Mouse (Mus musculus): ENCODE measurements around the gene Zswim5. TPM values are rescaled to one million over a fixed set of nuclear protein-coding genes. Genes with fewer than 3 reads are reported as not detected.

Gene Zswim5
- polyA plus RNA-seq, 1 experiment = 1.2 TPM

GRCm38 (mm10) chr4:117005611-117006400 lies 128.6 kb downstream of the Zswim5 start:
- DNase-seq (ENCODE audit: low spot score) = no peak

- no peak for DNase-seq (ENCODE audit: low spot score)
Observed at GRCm38 (mm10) chr4:117007058-117007457, 129.9 kb downstream of the Zswim5 start.

GRCm38 (mm10) chr4:117010231-117010630 lies 133.1 kb downstream of the Zswim5 start:
- no peak for DNase-seq (ENCODE audit: low spot score)

- DNase-seq (ENCODE audit: low spot score) = no peak
Observed at GRCm38 (mm10) chr4:117013596-117013995, 136.4 kb downstream of the Zswim5 start.

- no peak for DNase-seq (ENCODE audit: low spot score)
Observed at GRCm38 (mm10) chr4:117014901-117015415, 137.8 kb downstream of the Zswim5 start.

GRCm38 (mm10) chr4:117017738-117018137 lies 140.6 kb downstream of the Zswim5 start:
- DNase-seq (ENCODE audit: low spot score) = no peak

GRCm38 (mm10) chr4:117018327-117018726 lies 141.2 kb downstream of the Zswim5 start:
- no peak for DNase-seq (ENCODE audit: low spot score)

GRCm38 (mm10) chr4:117019206-117020134 lies 142.3 kb downstream of the Zswim5 start, which contains the start of gene Eif2b3:
Gene Eif2b3 (plus strand): TSS chr4:117019402.
- peak; percentile 85 for DNase-seq (ENCODE audit: low spot score)

GRCm38 (mm10) chr4:117023469-117023868 lies 146.3 kb downstream of the Zswim5 start:
- DNase-seq (ENCODE audit: low spot score) = no peak

- no peak for DNase-seq (ENCODE audit: low spot score)
Observed at GRCm38 (mm10) chr4:117031105-117031504, 153.9 kb downstream of the Zswim5 start.

Other genes starting within 250 kb of the Zswim5 start
- gene Nasp, start 249.4 kb upstream of the Zswim5 start, polyA plus RNA-seq (2012; rRNA removed) = 10.2 and 11.7 TPM in 2 replicates
- 520 and 554 TPM in 2 replicates for gene Akr1a1, start 225.7 kb upstream of the Zswim5 start, polyA plus RNA-seq (2012; rRNA removed)
- 456 and 471 TPM in 2 replicates for gene Prdx1, start 191.8 kb upstream of the Zswim5 start, polyA plus RNA-seq (2012; rRNA removed)
- 16.8 and 18.0 TPM in 2 replicates for gene Mmachc, start 169.0 kb upstream of the Zswim5 start, polyA plus RNA-seq (2012; rRNA removed)
- 41.4 and 63.0 TPM in 2 replicates for gene Ccdc163, start 168.9 kb upstream of the Zswim5 start, polyA plus RNA-seq (2012; rRNA removed)
- 7.2 and 7.7 TPM in 2 replicates for gene Tesk2, start 156.4 kb upstream of the Zswim5 start, polyA plus RNA-seq (2012; rRNA removed)
- 25.8 and 31.2 TPM in 2 replicates for gene Toe1, start 69.7 kb upstream of the Zswim5 start, polyA plus RNA-seq (2012; rRNA removed)
- gene Mutyh, start 69.7 kb upstream of the Zswim5 start, polyA plus RNA-seq (2012; rRNA removed) = 5.0 and 6.6 TPM in 2 replicates
- gene Hpdl, start 55.7 kb upstream of the Zswim5 start, polyA plus RNA-seq (2012; rRNA removed) = 0.24 and 0.26 TPM in 2 replicates
- gene Urod, start 117.0 kb downstream of the Zswim5 start, polyA plus RNA-seq (2012; rRNA removed) = 71.3 and 75.4 TPM in 2 replicates
- 27.9 and 30.0 TPM in 2 replicates for gene Hectd3, start 117.9 kb downstream of the Zswim5 start, polyA plus RNA-seq (2012; rRNA removed)
- 21.9 and 24.0 TPM in 2 replicates for gene Eif2b3, start 142.0 kb downstream of the Zswim5 start, polyA plus RNA-seq (2012; rRNA removed)
- 2.2 and 3.3 TPM in 2 replicates for gene Ptch2, start 218.7 kb downstream of the Zswim5 start, polyA plus RNA-seq (2012; rRNA removed)
- 13.0 and 19.4 TPM in 2 replicates for gene Btbd19, start 248.3 kb downstream of the Zswim5 start, polyA plus RNA-seq (2012; rRNA removed)
- 0.35 and 0.58 TPM in 2 replicates for gene Tctex1d4, start 249.4 kb downstream of the Zswim5 start, polyA plus RNA-seq (2012; rRNA removed)

Measured in urinary bladder, adult 2 months (tissue).